In the genomic region with DNA sequence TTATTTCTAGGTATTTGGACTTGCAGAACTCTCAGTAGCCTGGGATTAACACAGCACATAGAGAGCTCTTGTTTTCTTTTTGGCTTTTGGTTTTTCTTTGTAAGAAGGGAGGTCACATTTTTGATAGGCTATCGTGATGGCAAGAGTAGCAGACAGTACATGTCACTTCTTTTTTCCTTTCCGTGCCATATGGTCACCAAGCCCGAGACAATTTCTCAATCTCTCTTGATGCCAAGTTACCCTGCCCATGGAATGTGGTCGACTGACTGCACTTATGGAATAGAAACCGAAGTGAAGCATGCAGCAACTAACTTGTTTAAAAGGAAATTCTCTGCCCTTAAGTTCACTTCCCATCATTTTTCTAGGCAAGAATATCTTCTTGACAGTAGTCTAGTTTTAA, we compare ENCODE assay signal across 27 mouse cellular contexts. TPM values are rescaled to one million over a fixed set of nuclear protein-coding genes. Genes with fewer than 3 reads are reported as not detected.
DNase-seq lines count a peak whose midpoint lies in the region; ATAC-seq and TF ChIP-seq lines count a peak whose summit lies in the region.
"Had no signal": no experiment of that assay in that cellular context is flagged by ENCODE, and none has a peak within 500 bp of the region (broad histone marks: within the 10 kb centered on the region; RNA-seq: fewer than 3 reads in every experiment).

No protein-coding gene starts in this region.

- peaks cover 10% of the 10 kb centered on the region for H3K4me1 ChIP-seq in liver, adult 2 months (ENCODE audit: control insufficient read depth, insufficient read depth, low read length)
- no peaks in the 10 kb centered on the region for H3K4me1 ChIP-seq in liver, embryonic 11.5 days (replicated peaks; ENCODE audit: control insufficient read depth, insufficient read depth, low read length)
- H3K4me1 ChIP-seq in olfactory bulb, adult 2 months (ENCODE audit: control insufficient read depth, insufficient read depth, low read length): 0 out of 2 replicates have a peak, but pooled peaks cover 2% of the 10 kb centered on the region
- H3K4me1 ChIP-seq: embryonic facial prominence, embryonic 12.5 days; embryonic facial prominence, embryonic 15.5 days; forebrain, embryonic 12.5 days; forebrain, embryonic 15.5 days; hindbrain, embryonic 10.5 days had no signal

- no peaks in the 10 kb centered on the region; the same call in 1 of the 2 replicates for H3K36me3 ChIP-seq in liver, adult 2 months (ENCODE audit: control insufficient read depth, insufficient read depth, low read length)
- no peaks in the 10 kb centered on the region for H3K36me3 ChIP-seq in liver, embryonic 11.5 days (ENCODE audit: control insufficient read depth, insufficient read depth, low read length)
- H3K36me3 ChIP-seq: embryonic facial prominence, embryonic 12.5 days; embryonic facial prominence, embryonic 15.5 days; forebrain, embryonic 12.5 days; forebrain, embryonic 15.5 days; heart, embryonic 12.5 days; heart, embryonic 15.5 days; hindbrain, embryonic 10.5 days had no signal

- no peaks in the 10 kb centered on the region for H3K9me3 ChIP-seq in liver, embryonic 11.5 days (ENCODE audit: control insufficient read depth, low read length)
- H3K9me3 ChIP-seq: embryonic facial prominence, embryonic 12.5 days; embryonic facial prominence, embryonic 15.5 days; forebrain, embryonic 12.5 days; forebrain, embryonic 15.5 days; heart, embryonic 12.5 days; heart, embryonic 15.5 days; hindbrain, embryonic 10.5 days had no signal

- no peak for DNase-seq in cerebellum, adult 11-12 months
- DNase-seq in cerebellum, adult 9-11 months: peak; percentile 34
- DNase-seq in cerebellum, postnatal 10 days: no peak
- peak; percentile 27 for DNase-seq in liver, adult 2 months (ENCODE audit: extremely low read depth, low read depth, low spot score)
- no peak for DNase-seq in liver, embryonic 11.5 days (ENCODE audit: low spot score)
- no peak for DNase-seq in right cerebral cortex, postnatal 14 days
- DNase-seq: adrenal gland, adult 2 months; adrenal gland, postnatal 14 days; gastrocnemius, postnatal 25 days; heart, adult 18-20 months; heart, postnatal 10 days; heart, postnatal 36 days; kidney, adult 18-20 months; kidney, adult 9 months had no signal

- peaks cover 9% of the 10 kb centered on the region; the same call in 1 of the 2 replicates for H3K79me2 ChIP-seq in liver, adult 2 months (ENCODE audit: control insufficient read depth, insufficient read depth, low read length)

- peak; percentile 59 for ATAC-seq in cerebellum, adult (ENCODE audit: insufficient number of reproducible peaks, low FRiP score, low TSS enrichment)
- no peak for ATAC-seq in liver, embryonic 11.5 days (replicated peaks; ENCODE audit: low FRiP score)
- ATAC-seq: forebrain, embryonic 15.5 days; hindbrain, postnatal 0 days; inflammation-experienced regulatory T-cells, adult 6 months; Patski had no signal

- no peak overlapping the region for H3K4me3 ChIP-seq in liver, adult 2 months (ENCODE audit: insufficient read depth, low read depth, low read length)
- no peak overlapping the region for H3K4me3 ChIP-seq in liver, embryonic 11.5 days (ENCODE audit: low read depth, low read length)
- no peak overlapping the region for H3K4me3 ChIP-seq in olfactory bulb, adult 2 months (ENCODE audit: insufficient read depth, low read depth, low read length)
- H3K4me3 ChIP-seq: embryonic facial prominence, embryonic 12.5 days; embryonic facial prominence, embryonic 15.5 days; forebrain, embryonic 12.5 days; forebrain, embryonic 15.5 days; heart, embryonic 12.5 days; heart, embryonic 15.5 days; hindbrain, embryonic 10.5 days had no signal

- no peak for TF ChIP-seq POLR2A in liver, adult 2 months (IDR thresholded peaks at IDR 0.05; ENCODE audit: extremely low read depth, insufficient read depth, low read length)
- no peak for TF ChIP-seq POLR2A in olfactory bulb, adult 2 months (IDR thresholded peaks at IDR 0.05; ENCODE audit: insufficient read depth, low read depth, low read length)

- H3K9ac ChIP-seq in liver, adult 2 months (ENCODE audit: low read depth, low read length): no peak overlapping the region
- no peak overlapping the region for H3K9ac ChIP-seq in liver, embryonic 11.5 days (ENCODE audit: low read depth, low read length)
- H3K9ac ChIP-seq: embryonic facial prominence, embryonic 12.5 days; embryonic facial prominence, embryonic 15.5 days; forebrain, embryonic 12.5 days; forebrain, embryonic 15.5 days; heart, embryonic 12.5 days; heart, embryonic 15.5 days; hindbrain, embryonic 14.5 days had no signal

- no peak for TF ChIP-seq CTCF in liver, adult 2 months (IDR thresholded peaks at IDR 0.05; ENCODE audit: low read depth, low read length)
- TF ChIP-seq CTCF in olfactory bulb, adult 2 months (IDR thresholded peaks at IDR 0.05; ENCODE audit: insufficient read depth, low read depth, low read length): no peak

- no peaks in the 10 kb centered on the region for H3K27me3 ChIP-seq in liver, adult 2 months (ENCODE audit: control insufficient read depth, insufficient read depth, low read length)
- H3K27me3 ChIP-seq in liver, embryonic 11.5 days (replicated peaks; ENCODE audit: control insufficient read depth, insufficient read depth, low read length): no peaks in the 10 kb centered on the region
- H3K27me3 ChIP-seq: embryonic facial prominence, embryonic 12.5 days; embryonic facial prominence, embryonic 15.5 days; forebrain, embryonic 12.5 days; forebrain, embryonic 15.5 days; heart, embryonic 12.5 days; heart, embryonic 15.5 days; Patski had no signal

- no peak overlapping the region for H3K4me2 ChIP-seq in liver, embryonic 11.5 days
- H3K4me2 ChIP-seq: embryonic facial prominence, embryonic 12.5 days; embryonic facial prominence, embryonic 15.5 days; forebrain, embryonic 12.5 days; forebrain, embryonic 15.5 days; heart, embryonic 12.5 days; heart, embryonic 15.5 days; hindbrain, embryonic 14.5 days had no signal

- 27% methylated on average over 5 of the region's 5 CpGs for WGBS in liver, adult 2 months
- 69% methylated on average over 5 of the region's 5 CpGs for WGBS in liver, embryonic 11.5 days
- 43% methylated on average over 5 of the region's 5 CpGs for WGBS in olfactory bulb, adult 2 months

- H3K27ac ChIP-seq in liver, adult 2 months (replicated peaks; ENCODE audit: insufficient read depth, low read depth, low read length): no peak overlapping the region
- H3K27ac ChIP-seq in liver, embryonic 11.5 days (ENCODE audit: low read depth, low read length): no peak overlapping the region
- H3K27ac ChIP-seq in olfactory bulb, adult 2 months (ENCODE audit: insufficient read depth, low read depth, low read length): peak overlapping the region; percentile 29; the same call in 1 of the 2 replicates
- H3K27ac ChIP-seq: embryonic facial prominence, embryonic 12.5 days; embryonic facial prominence, embryonic 15.5 days; forebrain, embryonic 12.5 days; forebrain, embryonic 15.5 days; heart, embryonic 15.5 days; hindbrain, embryonic 10.5 days; hindbrain, embryonic 14.5 days; hindbrain, postnatal 0 days had no signal

RNA-seq across cellular contexts. Expression of a gene that starts 10.0 kb away (rescaled TPM):
- 20.1 and 23.0 TPM in 2 replicates for total RNA-seq in liver, adult 2 months (2014; rRNA removed)
- 5.4 and 6.7 TPM in 2 replicates for polyA plus RNA-seq in liver, adult 2 months (2012; rRNA removed)
- 13.1 and 16.0 TPM in 2 replicates for polyA plus RNA-seq in liver, embryonic 11.5 days (2014; fragmentation: Nextera tagmentation; extraction: Ambion mirVana)
- 116 TPM in 1 of 2 replicates, not detected in the other for polyA plus RNA-seq in olfactory bulb, adult 2 months (2012; ENCODE audit: insufficient read depth, insufficient read length, low replicate concordance, missing spikeins)

Comparison
In these comparisons a context has a peak if more than half of its experiments do, and no peak if none do; other contexts are left out.
1. DNase-seq: peak in cerebellum, adult 9-11 months (single experiment) and liver, adult 2 months (single experiment); none in cerebellum, adult 11-12 months (single experiment), cerebellum, postnatal 10 days (0 of 2), liver, embryonic 11.5 days (single experiment) and right cerebral cortex, postnatal 14 days (single experiment).